Mouse (Mus musculus) liver, embryonic 14.5 days (tissue): ENCODE results near the gene Fbxw11.

Source experiments
- CTCF ChIP-seq: IDR thresholded peaks from 2 replicates; pipeline ENCODE4 v1.5.1; 2016; ENCODE audit warnings: antibody characterized with exemption, low read depth, control low read depth
- EP300 ChIP-seq: IDR thresholded peaks from 2 replicates; pipeline ENCODE4 v1.6.1; 2016; ENCODE audit warnings: antibody characterized with exemption, low read depth

DNA sequence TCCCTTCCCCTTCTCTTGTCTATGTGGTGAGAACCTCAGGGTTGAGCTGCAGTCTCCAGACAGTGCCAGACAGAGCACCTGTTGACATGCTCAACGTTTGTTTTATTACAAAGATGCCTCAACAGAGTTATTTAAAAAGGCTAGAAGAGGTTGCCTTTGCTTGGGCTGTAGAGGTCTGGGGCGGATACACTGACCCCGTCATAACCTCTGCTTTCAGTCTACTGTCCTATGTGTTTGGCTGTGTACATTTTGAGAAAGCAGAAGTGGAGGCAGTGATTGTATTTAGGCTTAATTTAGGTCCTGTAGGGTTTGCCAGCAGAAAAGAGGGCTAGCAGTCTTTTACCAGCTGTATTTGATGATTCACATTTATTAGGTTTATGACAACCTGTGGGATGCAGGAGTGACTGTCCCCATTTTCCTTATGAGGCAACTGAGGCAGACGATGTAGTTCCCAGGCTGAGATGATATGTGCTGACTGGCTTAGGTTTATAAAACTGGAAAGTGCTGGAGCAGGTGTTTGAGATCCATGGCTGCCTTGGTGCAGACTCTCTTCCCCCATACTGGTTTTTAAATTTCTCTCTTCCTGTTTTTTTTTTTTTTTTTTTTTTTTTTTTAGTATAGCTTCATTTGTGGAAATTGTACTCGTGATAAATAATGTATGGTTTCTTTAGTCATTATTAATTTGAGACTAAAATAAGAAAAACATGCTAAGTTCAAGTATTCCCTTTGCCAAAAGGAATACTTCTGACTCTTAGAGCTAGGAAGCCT lies 40.0 kb downstream of the Fbxw11 start:
- TF ChIP-seq CTCF (no peak), EP300 (no peak)
